Mouse (Mus musculus) midbrain, embryonic 16.5 days (tissue): ENCODE results near the gene Tecpr2. TPM values are rescaled to one million over a fixed set of nuclear protein-coding genes. Genes with fewer than 3 reads are reported as not detected.

ENCODE experiments used
- ATAC-seq: fragments of 200-750 bp; cut with Nextera tagmentation; 2 replicates; pipeline ENCODE4 v1.8.0; 2017; ENCODE audit warnings: moderate TSS enrichment
- H3K27ac ChIP-seq: fragments of 300-500 bp; sonication (generic); 2 replicates; pipeline ENCODE4 v1.5.1; 2014; ENCODE audit warnings: mild to moderate bottlenecking, low read length, mixed read lengths
- H3K27me3 ChIP-seq: fragments of 300-500 bp; sonication (generic); 2 replicates; pipeline ENCODE4 v1.6.1; 2014; ENCODE audit warnings: low read depth, low read length, mixed read lengths; ENCODE audit not compliant: control insufficient read depth, insufficient read depth
- H3K36me3 ChIP-seq: fragments of 300-500 bp; sonication (generic); 2 replicates; pipeline ENCODE4 v1.6.1; 2014; ENCODE audit warnings: mild to moderate bottlenecking, low read length, moderate library complexity, mixed read lengths; ENCODE audit not compliant: control insufficient read depth, insufficient read depth
- H3K4me1 ChIP-seq: fragments of 300-500 bp; sonication (generic); 2 replicates; pipeline ENCODE4 v1.6.1; 2014; ENCODE audit warnings: mild to moderate bottlenecking, low read length, mixed read lengths; ENCODE audit not compliant: control insufficient read depth, insufficient read depth
- H3K4me2 ChIP-seq: fragments of 300-500 bp; sonication (generic); 2 replicates; pipeline ENCODE4 v1.6.1; 2014; ENCODE audit warnings: mild to moderate bottlenecking, low read length, mixed read lengths
- H3K4me3 ChIP-seq: fragments of 300-500 bp; sonication (generic); 2 replicates; pipeline ENCODE4 v1.5.1; 2014; ENCODE audit warnings: low read depth, mild to moderate bottlenecking, low read length, moderate library complexity, mixed read lengths
- H3K9ac ChIP-seq: fragments of 300-500 bp; sonication (generic); 2 replicates; pipeline ENCODE4 v1.6.1; 2014; ENCODE audit warnings: low read depth, low read length, mixed read lengths
- H3K9me3 ChIP-seq: fragments of 300-500 bp; sonication (generic); replicated peaks from 2 replicates; pipeline ENCODE4 v1.6.1; 2014; ENCODE audit warnings: mild to moderate bottlenecking, low read length, mixed read lengths; ENCODE audit not compliant: control insufficient read depth, poor library complexity, severe bottlenecking
- WGBS: fragments of 180-500 bp; shearing (Covaris S2); extraction: QIAGEN DNeasy Blood & Tissue Kit; methylation state at CpG from one replicate; pipeline ENCODE4 v1.1.7; 2014; 5-methylcytosine and 5-hydroxymethylcytosine counted together
- polyA plus RNA-seq: library from polyadenylated mRNA; unstranded; fragments of >200 nt; fragmentation: Nextera tagmentation; extraction: Ambion mirVana; gene quantifications from 2 replicates; pipeline ENCODE4 v1.2.1, GENCODE M21; 2015

Gene Tecpr2
- polyA plus RNA-seq, 1 experiment from 2014 or later = 8.4 TPM

- Histone ChIP-seq H3K4me3 (no peak overlapping the region), H3K9ac (no peak overlapping the region), H3K9me3 (no peaks in the 10 kb centered on the region), H3K4me2 (no peak overlapping the region), H3K27me3 (no peaks in the 10 kb centered on the region), H3K36me3 (peaks cover 11% of the 10 kb centered on the region; the same call in 1 of the 2 replicates), H3K4me1 (peaks cover 16% of the 10 kb centered on the region), H3K27ac (no peak overlapping the region)
- WGBS = 91% methylated on average over 2 of the region's 2 CpGs
- ATAC-seq = no peak
Observed at GRCm38 (mm10) chr12:110885251-110885650, 3.8 kb upstream of the Tecpr2 start.

GRCm38 (mm10) chr12:110888106-110888505 lies 958 bp upstream of the Tecpr2 start:
- no peak overlapping the region for H3K27ac ChIP-seq
- WGBS = 47% methylated on average over 12 of the region's 12 CpGs

GRCm38 (mm10) chr12:110888606-110889005 lies 458 bp upstream of the Tecpr2 start:
- Histone ChIP-seq H3K36me3 (0 out of 2 replicates have a peak, but pooled peaks cover under 1% of the 10 kb centered on the region), H3K9ac (peak overlapping the region; percentile 62), H3K4me2 (peak overlapping the region; percentile 82), H3K27ac (peak overlapping the region; percentile 43; the same call in 1 of the 2 replicates), H3K27me3 (no peaks in the 10 kb centered on the region), H3K9me3 (no peaks in the 10 kb centered on the region), H3K4me3 (peak overlapping the region; percentile 69), H3K4me1 (peaks cover 22% of the 10 kb centered on the region)
- WGBS = under 1% methylated on average over 25 of the region's 25 CpGs
- ATAC-seq = peak; percentile 79; the same call in 1 of the 2 replicates

More at GRCm38 (mm10) chr12:110888106-110888505, 958 bp upstream of the Tecpr2 start:
- H3K4me1 ChIP-seq = peaks cover 22% of the 10 kb centered on the region
- peaks cover 3% of the 10 kb centered on the region; the same call in 1 of the 2 replicates for H3K36me3 ChIP-seq
- H3K9me3 ChIP-seq = no peaks in the 10 kb centered on the region
- no peaks in the 10 kb centered on the region for H3K27me3 ChIP-seq
- peak overlapping the region; percentile 82 for H3K4me2 ChIP-seq
- peak overlapping the region; percentile 62 for H3K9ac ChIP-seq
- no peak for ATAC-seq
- peak overlapping the region; percentile 69 for H3K4me3 ChIP-seq

GRCm38 (mm10) chr12:110891887-110892286 lies 2.8 kb downstream of the Tecpr2 start:
- no peak overlapping the region for H3K4me2 ChIP-seq
- WGBS = 89% methylated on average over 1 of the region's 1 CpGs
- no peak for ATAC-seq
- no peaks in the 10 kb centered on the region for H3K36me3 ChIP-seq
- peaks cover 22% of the 10 kb centered on the region for H3K4me1 ChIP-seq
- no peak overlapping the region for H3K27ac ChIP-seq
- H3K9ac ChIP-seq = no peak overlapping the region
- no peaks in the 10 kb centered on the region for H3K27me3 ChIP-seq
- no peak overlapping the region for H3K4me3 ChIP-seq
- H3K9me3 ChIP-seq = no peaks in the 10 kb centered on the region

GRCm38 (mm10) chr12:110902106-110902505 lies 13.0 kb downstream of the Tecpr2 start:
- 81% methylated on average over 4 of the region's 4 CpGs for WGBS
- no peaks in the 10 kb centered on the region for H3K27me3 ChIP-seq
- no peaks in the 10 kb centered on the region for H3K4me1 ChIP-seq
- H3K36me3 ChIP-seq = peaks cover 2% of the 10 kb centered on the region; the same call in 1 of the 2 replicates
- no peaks in the 10 kb centered on the region for H3K9me3 ChIP-seq
- no peak for ATAC-seq
- H3K27ac ChIP-seq = no peak overlapping the region
- no peak overlapping the region for H3K4me3 ChIP-seq
- no peak overlapping the region for H3K9ac ChIP-seq
- no peak overlapping the region for H3K4me2 ChIP-seq

GRCm38 (mm10) chr12:110903536-110903935 lies 14.5 kb downstream of the Tecpr2 start:
- Histone ChIP-seq H3K4me3 (no peak overlapping the region), H3K9ac (no peak overlapping the region), H3K27me3 (no peaks in the 10 kb centered on the region), H3K4me1 (no peaks in the 10 kb centered on the region), H3K27ac (no peak overlapping the region), H3K4me2 (no peak overlapping the region), H3K9me3 (no peaks in the 10 kb centered on the region), H3K36me3 (no peaks in the 10 kb centered on the region; the same call in 1 of the 2 replicates)
- no peak for ATAC-seq
- 95% methylated on average over 2 of the region's 2 CpGs for WGBS

- Histone ChIP-seq H3K9ac (no peak overlapping the region), H3K4me1 (no peaks in the 10 kb centered on the region), H3K4me2 (no peak overlapping the region), H3K9me3 (no peaks in the 10 kb centered on the region), H3K4me3 (no peak overlapping the region), H3K27me3 (no peaks in the 10 kb centered on the region), H3K36me3 (no peaks in the 10 kb centered on the region; the same call in 1 of the 2 replicates), H3K27ac (no peak overlapping the region)
- WGBS = 97% methylated on average over 3 of the region's 3 CpGs
- ATAC-seq = no peak
Observed at GRCm38 (mm10) chr12:110907845-110908244, 18.8 kb downstream of the Tecpr2 start.

- Histone ChIP-seq H3K9me3 (no peaks in the 10 kb centered on the region), H3K4me3 (no peak overlapping the region), H3K4me1 (no peaks in the 10 kb centered on the region), H3K27me3 (no peaks in the 10 kb centered on the region), H3K9ac (no peak overlapping the region), H3K4me2 (no peak overlapping the region), H3K27ac (no peak overlapping the region), H3K36me3 (no peaks in the 10 kb centered on the region; the same call in 1 of the 2 replicates)
- 94% methylated on average over 2 of the region's 2 CpGs for WGBS
- no peak for ATAC-seq
Observed at GRCm38 (mm10) chr12:110909962-110910361, 20.9 kb downstream of the Tecpr2 start.

GRCm38 (mm10) chr12:110915761-110916160 lies 26.7 kb downstream of the Tecpr2 start:
- no peaks in the 10 kb centered on the region for H3K27me3 ChIP-seq
- no peak overlapping the region for H3K4me2 ChIP-seq
- no peak overlapping the region for H3K27ac ChIP-seq
- no peak overlapping the region for H3K9ac ChIP-seq
- H3K4me1 ChIP-seq = no peaks in the 10 kb centered on the region
- peaks cover 10% of the 10 kb centered on the region; the same call in 1 of the 2 replicates for H3K36me3 ChIP-seq
- H3K4me3 ChIP-seq = no peak overlapping the region
- 91% methylated on average over 9 of the region's 9 CpGs for WGBS
- no peaks in the 10 kb centered on the region for H3K9me3 ChIP-seq
- ATAC-seq = no peak
